Mouse (Mus musculus) left cerebral cortex, postnatal 36 days (tissue): Measurements from ENCODE around the gene Postn. TPM values are rescaled to one million over a fixed set of nuclear protein-coding genes. Genes with fewer than 3 reads are reported as not detected.

ENCODE experiments used
- DNase-seq, 2 experiments: peaks; one replicate each; pipeline ENCODE4 v3.0.0; 2021 to 2022; ENCODE audit warnings: low spot score in 2 of 2, mixed read lengths in 1 of 2
- intact Hi-C: fragments of 180-260 bp; cut with DNase I; formaldehyde crosslinking; loops from one replicate; pipeline ENCODE4 v1.15.1; 2025
- total RNA-seq, 2 experiments: library from RNA; stranded (reverse); gene quantifications; 2 replicates each; pipeline ENCODE4 v1.2.3; 2021

Postn gene
- 1 to 10 TPM; 2.6 to 3.3 TPM for total RNA-seq

GRCm38 (mm10) chr3:54360897-54361296, at the start of gene Postn:
Gene Postn, plus strand, starts transcription at chr3:54361109.
- DNase-seq, result no peak
- intact Hi-C loops, result no loop called here

GRCm38 (mm10) chr3:54314055-54314454, 46.9 kb upstream of the Postn start:
- intact Hi-C loops, result loop anchor here (5.0 kb wide), 2 partner anchors 577 to 787 kb away; no protein-coding TSS in a partner anchor
- DNase-seq, result no peak

GRCm38 (mm10) chr3:54352891-54353652, 7.8 kb upstream of the Postn start:
- intact Hi-C loops, result loop anchor here (10.0 kb wide), 1 partner anchor 232 kb away; no protein-coding TSS in a partner anchor
- peak; percentile 59 to 77 for DNase-seq

- DNase-seq, result no peak
- intact Hi-C loops, result loop anchor here (5.0 to 10.0 kb wide), 3 partner anchors 170 to 330 kb away; no protein-coding TSS in a partner anchor
Observed at GRCm38 (mm10) chr3:54357561-54357960, 3.3 kb upstream of the Postn start.

GRCm38 (mm10) chr3:54358463-54359189, 2.3 kb upstream of the Postn start:
- intact Hi-C loops, result loop anchor here (5.0 to 10.0 kb wide), 3 partner anchors 169 to 329 kb away; no protein-coding TSS in a partner anchor
- DNase-seq, result no peak

GRCm38 (mm10) chr3:54361656-54362055, 747 bp downstream of the Postn start:
- intact Hi-C loops, result no loop called here
- no peak for DNase-seq

- DNase-seq, result no peak
Observed at GRCm38 (mm10) chr3:54371015-54371414, 10.1 kb downstream of the Postn start.

GRCm38 (mm10) chr3:54372625-54373024, 11.7 kb downstream of the Postn start:
- intact Hi-C loops, result no loop called here
- DNase-seq, result no peak

More at GRCm38 (mm10) chr3:54371015-54371414, 10.1 kb downstream of the Postn start:
- intact Hi-C loops, result no loop called here

GRCm38 (mm10) chr3:54376014-54376413, 15.1 kb downstream of the Postn start:
- DNase-seq, result no peak
- intact Hi-C loops, result no loop called here

- intact Hi-C loops, result no loop called here
- DNase-seq, result no peak
Observed at GRCm38 (mm10) chr3:54377647-54378046, 16.7 kb downstream of the Postn start.

- intact Hi-C loops, result no loop called here
- no peak for DNase-seq
Observed at GRCm38 (mm10) chr3:54378135-54378534, 17.2 kb downstream of the Postn start.

- no peak for DNase-seq
- intact Hi-C loops, result no loop called here
Observed at GRCm38 (mm10) chr3:54379981-54380380, 19.1 kb downstream of the Postn start.

GRCm38 (mm10) chr3:54399321-54399720, 38.4 kb downstream of the Postn start:
- DNase-seq, result no peak
- intact Hi-C loops, result no loop called here

GRCm38 (mm10) chr3:54399911-54400310, 39.0 kb downstream of the Postn start:
- intact Hi-C loops, result no loop called here
- no peak for DNase-seq

GRCm38 (mm10) chr3:54400617-54401016, 39.7 kb downstream of the Postn start:
- DNase-seq, result no peak
- intact Hi-C loops, result no loop called here

- no peak for DNase-seq
- intact Hi-C loops, result no loop called here
Observed at GRCm38 (mm10) chr3:54401706-54402105, 40.8 kb downstream of the Postn start.

GRCm38 (mm10) chr3:54403791-54404190, 42.9 kb downstream of the Postn start:
- DNase-seq, result no peak
- intact Hi-C loops, result no loop called here

- intact Hi-C loops, result no loop called here
- no peak for DNase-seq
Observed at GRCm38 (mm10) chr3:54406567-54406966, 45.7 kb downstream of the Postn start.

GRCm38 (mm10) chr3:54411052-54411451, 50.1 kb downstream of the Postn start:
- DNase-seq, result no peak
- intact Hi-C loops, result no loop called here

GRCm38 (mm10) chr3:54412885-54413583, 52.1 kb downstream of the Postn start:
- no peak for DNase-seq
- intact Hi-C loops, result no loop called here
